Mouse (Mus musculus) lung, postnatal 0 days (tissue): ENCODE measurements around the gene Hist1h2ag.

Source experiments
- CTCF ChIP-seq: IDR thresholded peaks from 2 replicates; pipeline ENCODE4 v1.5.1; 2016; ENCODE audit warnings: antibody characterized with exemption, mild to moderate bottlenecking
- EP300 ChIP-seq: IDR thresholded peaks from 2 replicates; pipeline ENCODE4 v1.6.1; 2016; ENCODE audit warnings: antibody characterized with exemption, mild to moderate bottlenecking, control low read depth

GRCm38 (mm10) chr13:22044432-22045155 is 1.9 kb upstream of the Hist1h2ag start:
- TF ChIP-seq CTCF (no peak), EP300 (no peak)
